Mouse (Mus musculus): ENCODE results near the gene Cbfa2t3. TPM values are rescaled to one million over a fixed set of nuclear protein-coding genes. Genes with fewer than 3 reads are reported as not detected.

Gene Cbfa2t3
- total and polyA plus RNA-seq, 3 experiments: 10.9 to 22.3 (median 21.8) TPM

DNA sequence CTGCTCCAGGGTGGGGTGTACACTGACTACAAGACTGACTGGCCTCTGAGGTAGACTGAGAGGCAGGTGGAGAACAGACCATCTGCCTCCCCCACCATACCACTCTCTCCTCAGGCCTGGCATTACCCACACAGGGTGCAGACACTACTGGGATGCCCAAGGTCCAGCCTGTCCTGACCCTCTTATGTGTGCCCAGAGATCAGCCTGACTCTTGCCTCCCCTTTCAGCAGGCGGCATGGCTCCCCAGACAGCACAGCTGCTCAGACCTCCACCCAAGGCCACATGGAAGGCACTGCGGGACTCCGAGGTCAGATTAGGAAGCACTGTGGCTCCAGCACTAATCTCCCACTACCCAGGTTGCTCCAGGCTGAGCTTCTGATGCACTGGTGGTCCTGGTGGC lies 28.2 kb downstream of the Cbfa2t3 start:
- Histone ChIP-seq H3K27ac (no peak overlapping the region), H3K79me2 (replicated peaks; ENCODE audit: control insufficient read depth, insufficient read depth, low read length) (peaks cover 3% of the 10 kb centered on the region; the same call in 1 of the 2 replicates), H3K36me3 (ENCODE audit: control insufficient read depth, insufficient read depth, low read length) (no peaks in the 10 kb centered on the region; the same call in 1 of the 2 replicates), H3K9ac (ENCODE audit: low read depth, low read length) (0 out of 2 replicates have a peak overlapping the region, but pooled peaks have one; percentile 19), H3K27me3 (ENCODE audit: control insufficient read depth, insufficient read depth, low read length) (no peaks in the 10 kb centered on the region), H3K4me1 (ENCODE audit: control insufficient read depth, insufficient read depth, low read length) (peaks cover 52% of the 10 kb centered on the region), H3K4me3 (no peak overlapping the region)
- DNase-seq: no peak
- TF ChIP-seq EP300 (IDR thresholded peaks at IDR 0.05; ENCODE audit: insufficient read depth, low read depth, low read length): no peak
- TF ChIP-seq CTCF (IDR thresholded peaks at IDR 0.05): no peak
- no peak for TF ChIP-seq POLR2A (IDR thresholded peaks at IDR 0.05; ENCODE audit: insufficient read depth, low read depth, low read length)
- intact Hi-C loops (cut with DNase I): no loop called here
- 82% methylated on average over 3 of the region's 3 CpGs for WGBS

- Histone ChIP-seq H3K27me3 (ENCODE audit: control insufficient read depth, insufficient read depth, low read length) (no peaks in the 10 kb centered on the region), H3K79me2 (replicated peaks; ENCODE audit: control insufficient read depth, insufficient read depth, low read length) (peaks cover 1% of the 10 kb centered on the region; the same call in 1 of the 2 replicates), H3K36me3 (ENCODE audit: control insufficient read depth, insufficient read depth, low read length) (no peaks in the 10 kb centered on the region; the same call in 1 of the 2 replicates), H3K4me3 (no peak overlapping the region), H3K9ac (ENCODE audit: low read depth, low read length) (no peak overlapping the region), H3K4me1 (ENCODE audit: control insufficient read depth, insufficient read depth, low read length) (peaks cover 48% of the 10 kb centered on the region), H3K27ac (no peak overlapping the region)
- DNase-seq: no peak
- TF ChIP-seq POLR2A (IDR thresholded peaks at IDR 0.05; ENCODE audit: insufficient read depth, low read depth, low read length): no peak
- WGBS: 73% methylated on average over 11 of the region's 11 CpGs
- intact Hi-C loops (cut with DNase I): no loop called here
Measured at GRCm38 (mm10) chr8:122670001-122670400, 28.9 kb downstream of the Cbfa2t3 start.

DNA sequence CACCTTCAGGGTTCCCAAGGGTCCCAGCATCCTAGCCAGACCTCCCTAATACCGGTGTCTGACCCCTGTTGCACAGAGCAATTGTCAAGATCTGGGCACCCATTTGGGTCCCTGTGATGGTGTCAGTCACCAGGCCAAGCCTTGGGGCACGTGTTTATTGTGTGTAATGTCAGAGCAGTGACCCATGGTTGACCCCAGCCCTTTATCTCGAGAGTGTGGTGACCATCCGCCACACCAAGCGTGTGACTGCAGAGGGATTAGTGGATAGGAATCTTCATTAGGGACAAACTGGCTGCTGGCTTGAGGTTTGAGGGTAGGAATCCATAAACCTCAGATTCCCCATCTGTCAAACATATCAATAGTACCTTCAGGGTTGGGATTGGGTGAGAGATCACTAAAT lies 29.5 kb downstream of the Cbfa2t3 start:
- Histone ChIP-seq H3K9ac (ENCODE audit: low read depth, low read length) (no peak overlapping the region), H3K79me2 (replicated peaks; ENCODE audit: control insufficient read depth, insufficient read depth, low read length) (peaks cover 1% of the 10 kb centered on the region; the same call in 1 of the 2 replicates), H3K4me1 (ENCODE audit: control insufficient read depth, insufficient read depth, low read length) (peaks cover 50% of the 10 kb centered on the region), H3K4me3 (no peak overlapping the region), H3K27me3 (ENCODE audit: control insufficient read depth, insufficient read depth, low read length) (no peaks in the 10 kb centered on the region), H3K36me3 (ENCODE audit: control insufficient read depth, insufficient read depth, low read length) (no peaks in the 10 kb centered on the region; the same call in 1 of the 2 replicates), H3K27ac (no peak overlapping the region; the same call in 1 of the 2 replicates)
- 55% methylated on average over 5 of the region's 5 CpGs for WGBS
- no peak for DNase-seq
- intact Hi-C loops (cut with DNase I): no loop called here
- TF ChIP-seq EP300 (IDR thresholded peaks at IDR 0.05; ENCODE audit: insufficient read depth, low read depth, low read length): no peak

- peak overlapping the region; percentile 90 for H3K27ac ChIP-seq
- intact Hi-C loops (cut with DNase I): loop anchor here (1.0 kb wide), 1 partner anchor 8 kb away; no protein-coding TSS in a partner anchor
- no peak overlapping the region for H3K9ac ChIP-seq (ENCODE audit: low read depth, low read length)
- no peaks in the 10 kb centered on the region; the same call in 1 of the 2 replicates for H3K36me3 ChIP-seq (ENCODE audit: control insufficient read depth, insufficient read depth, low read length)
- peaks cover 1% of the 10 kb centered on the region; the same call in 1 of the 2 replicates for H3K79me2 ChIP-seq (replicated peaks; ENCODE audit: control insufficient read depth, insufficient read depth, low read length)
- TF ChIP-seq EP300 (IDR thresholded peaks at IDR 0.05; ENCODE audit: insufficient read depth, low read depth, low read length): no peak
- H3K4me1 ChIP-seq (ENCODE audit: control insufficient read depth, insufficient read depth, low read length): peaks cover 57% of the 10 kb centered on the region
- H3K27me3 ChIP-seq (ENCODE audit: control insufficient read depth, insufficient read depth, low read length): no peaks in the 10 kb centered on the region
- H3K4me3 ChIP-seq: no peak overlapping the region
- WGBS: 59% methylated on average over 11 of the region's 11 CpGs
- peak in 1 of 2 experiments; percentile 40 for DNase-seq
Measured at GRCm38 (mm10) chr8:122667854-122668253, 31.1 kb downstream of the Cbfa2t3 start.

GRCm38 (mm10) chr8:122666827-122667226 lies 32.1 kb downstream of the Cbfa2t3 start:
- H3K4me1 ChIP-seq (ENCODE audit: control insufficient read depth, insufficient read depth, low read length): peaks cover 57% of the 10 kb centered on the region
- peak overlapping the region; percentile 90 for H3K27ac ChIP-seq
- TF ChIP-seq CTCF (IDR thresholded peaks at IDR 0.05) (no peak), POLR2A (IDR thresholded peaks at IDR 0.05; ENCODE audit: insufficient read depth, low read depth, low read length) (0 out of 2 replicates have a peak, but pooled peaks have one; percentile 15), EP300 (IDR thresholded peaks at IDR 0.05; ENCODE audit: insufficient read depth, low read depth, low read length) (no peak)
- 33% methylated on average over 12 of the region's 12 CpGs for WGBS
- H3K27me3 ChIP-seq (ENCODE audit: control insufficient read depth, insufficient read depth, low read length): no peaks in the 10 kb centered on the region
- no peak overlapping the region; the same call in 1 of the 2 replicates for H3K4me3 ChIP-seq
- DNase-seq: peak; percentile 55 to 57
- intact Hi-C loops (cut with DNase I): loop anchor here (1.0 kb wide), 1 partner anchor 9 kb away; no protein-coding TSS in a partner anchor
- peaks cover 4% of the 10 kb centered on the region for H3K79me2 ChIP-seq (replicated peaks; ENCODE audit: control insufficient read depth, insufficient read depth, low read length)
- peak overlapping the region; percentile 28 for H3K9ac ChIP-seq (ENCODE audit: low read depth, low read length)
- no peaks in the 10 kb centered on the region for H3K36me3 ChIP-seq (ENCODE audit: control insufficient read depth, insufficient read depth, low read length)

DNA sequence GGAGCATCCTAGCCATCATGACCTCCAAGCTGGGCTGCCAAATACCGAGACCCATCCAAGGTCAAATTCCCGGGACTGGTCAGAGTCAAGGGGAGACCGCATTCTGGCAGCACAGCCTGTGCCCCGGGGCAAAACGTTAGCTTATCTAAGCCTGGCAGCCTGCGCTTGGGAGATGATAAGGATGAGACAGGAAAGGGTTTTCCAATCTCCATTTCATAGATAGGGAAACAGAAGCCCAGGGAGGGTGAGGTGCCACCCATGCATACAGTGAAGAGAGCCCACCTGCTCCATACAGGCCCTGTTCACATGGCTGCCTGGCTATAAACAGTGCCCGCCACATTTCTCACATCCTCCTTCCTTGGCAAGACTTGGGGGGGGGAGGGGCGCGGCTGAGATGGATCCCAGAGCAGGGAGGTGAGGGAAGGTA lies 32.6 kb downstream of the Cbfa2t3 start:
- H3K79me2 ChIP-seq (replicated peaks; ENCODE audit: control insufficient read depth, insufficient read depth, low read length): peaks cover 5% of the 10 kb centered on the region
- no peaks in the 10 kb centered on the region for H3K36me3 ChIP-seq (ENCODE audit: control insufficient read depth, insufficient read depth, low read length)
- peak; percentile 70 to 78 for DNase-seq
- WGBS: 3% methylated on average over 9 of the region's 9 CpGs
- H3K27me3 ChIP-seq (ENCODE audit: control insufficient read depth, insufficient read depth, low read length): no peaks in the 10 kb centered on the region
- no peak overlapping the region; the same call in 1 of the 2 replicates for H3K4me3 ChIP-seq
- TF ChIP-seq CTCF (IDR thresholded peaks at IDR 0.05): no peak
- TF ChIP-seq POLR2A (IDR thresholded peaks at IDR 0.05; ENCODE audit: insufficient read depth, low read depth, low read length): no peak
- peak; percentile 85 for TF ChIP-seq EP300 (IDR thresholded peaks at IDR 0.05; ENCODE audit: insufficient read depth, low read depth, low read length)
- H3K9ac ChIP-seq (ENCODE audit: low read depth, low read length): peak overlapping the region; percentile 28
- H3K27ac ChIP-seq: peak overlapping the region; percentile 90
- H3K4me1 ChIP-seq (ENCODE audit: control insufficient read depth, insufficient read depth, low read length): peaks cover 62% of the 10 kb centered on the region
- intact Hi-C loops (cut with DNase I): no loop called here
